Mouse (Mus musculus) hindbrain, embryonic 10.5 days (tissue): ENCODE data around the gene Wiz. TPM values are rescaled to one million over a fixed set of nuclear protein-coding genes. Genes with fewer than 3 reads are reported as not detected.

ENCODE experiments used
- DNase-seq: peaks from one replicate; pipeline ENCODE4 v3.0.0-alpha.2; 2017; ENCODE audit warnings: low spot score
- H3K27ac ChIP-seq: fragments of 300-500 bp; sonication (generic); 2 replicates; pipeline ENCODE4 v1.5.1; 2016; ENCODE audit warnings: mild to moderate bottlenecking, moderate library complexity
- H3K27me3 ChIP-seq: fragments of 300-500 bp; sonication (generic); 2 replicates; pipeline ENCODE4 v1.6.1; 2016; ENCODE audit warnings: mild to moderate bottlenecking; ENCODE audit not compliant: poor library complexity, insufficient read depth, severe bottlenecking
- H3K36me3 ChIP-seq: fragments of 300-500 bp; sonication (generic); 2 replicates; pipeline ENCODE4 v1.6.1; 2016; ENCODE audit warnings: mild to moderate bottlenecking, moderate library complexity
- H3K4me1 ChIP-seq: fragments of 300-500 bp; sonication (generic); replicated peaks from 2 replicates; pipeline ENCODE4 v1.6.1; 2016; ENCODE audit warnings: mild to moderate bottlenecking
- H3K4me3 ChIP-seq: fragments of 300-500 bp; sonication (generic); 2 replicates; pipeline ENCODE4 v1.5.1; 2016; ENCODE audit warnings: mild to moderate bottlenecking, moderate library complexity
- H3K9me3 ChIP-seq: fragments of 300-500 bp; sonication (generic); 2 replicates; pipeline ENCODE4 v1.6.1; 2016; ENCODE audit warnings: mild to moderate bottlenecking, moderate library complexity
- WGBS: fragments of 180-500 bp; shearing (Covaris S2); methylation state at CpG from one replicate; pipeline ENCODE4 v1.1.7; 2016; 5-methylcytosine and 5-hydroxymethylcytosine counted together
- polyA plus RNA-seq: library from polyadenylated mRNA; unstranded; fragments of >200 nt; fragmentation: Nextera tagmentation; extraction: Ambion mirVana; gene quantifications from 2 replicates; pipeline ENCODE4 v1.2.1, GENCODE M21; 2016

Gene Wiz
- polyA plus RNA-seq, 1 experiment from 2014 or later = 34.7 TPM

DNA sequence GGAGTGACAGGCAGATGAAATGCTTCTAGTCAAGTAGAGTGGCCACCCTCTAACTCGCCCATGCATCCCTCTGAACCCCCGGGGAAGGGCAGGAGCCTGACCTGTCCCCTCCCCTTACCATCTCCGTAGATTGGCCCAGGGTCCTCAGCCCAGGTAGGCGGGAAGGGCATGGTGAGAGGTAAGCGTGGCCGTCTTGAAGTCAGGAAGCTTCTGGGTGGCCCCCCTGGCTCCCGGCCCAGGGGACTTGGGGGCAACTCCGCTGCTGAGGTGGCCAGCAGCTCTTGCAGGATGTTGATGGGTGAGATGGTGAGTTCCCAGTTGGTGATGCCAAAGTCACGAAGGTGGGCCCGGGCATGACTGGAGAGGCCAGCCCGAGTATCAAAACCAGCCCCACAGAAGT, 21.5 kb downstream of the Wiz start:
- WGBS = 88% methylated on average over 11 of the region's 11 CpGs
- no peak overlapping the region for H3K27ac ChIP-seq
- DNase-seq = no peak
- no peaks in the 10 kb centered on the region for H3K27me3 ChIP-seq
- peaks cover 7% of the 10 kb centered on the region for H3K36me3 ChIP-seq
- H3K4me1 ChIP-seq = peaks cover 32% of the 10 kb centered on the region
- H3K9me3 ChIP-seq = no peaks in the 10 kb centered on the region
- H3K4me3 ChIP-seq = no peak overlapping the region

DNA sequence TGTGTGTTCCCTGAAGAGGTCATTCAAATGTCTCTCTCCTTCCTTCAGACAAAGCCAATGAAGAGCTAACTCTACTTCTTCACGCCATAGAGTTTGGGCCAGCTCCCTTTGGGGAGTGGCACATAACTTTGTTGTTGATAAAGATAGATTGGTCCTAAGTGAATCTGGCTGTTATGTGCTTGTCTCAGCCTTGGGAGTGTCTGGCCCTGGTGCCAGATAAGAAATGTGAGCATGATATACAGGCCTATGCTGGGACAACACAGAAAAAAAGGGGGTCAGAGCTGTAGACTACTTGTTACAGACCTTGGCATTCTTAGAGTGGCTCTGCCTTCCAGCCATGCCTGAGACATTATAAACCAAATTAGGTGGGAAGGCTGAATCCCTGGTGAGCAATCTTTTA, 23.9 kb downstream of the Wiz start:
- H3K27ac ChIP-seq = no peak overlapping the region
- peaks cover 47% of the 10 kb centered on the region for H3K4me1 ChIP-seq
- H3K27me3 ChIP-seq = no peaks in the 10 kb centered on the region
- no peaks in the 10 kb centered on the region for H3K9me3 ChIP-seq
- no peak for DNase-seq
- peaks cover 32% of the 10 kb centered on the region for H3K36me3 ChIP-seq
- H3K4me3 ChIP-seq = peak overlapping the region; percentile 99; the same call in 1 of the 2 replicates
- WGBS = 84% methylated on average over 1 of the region's 1 CpGs

DNA sequence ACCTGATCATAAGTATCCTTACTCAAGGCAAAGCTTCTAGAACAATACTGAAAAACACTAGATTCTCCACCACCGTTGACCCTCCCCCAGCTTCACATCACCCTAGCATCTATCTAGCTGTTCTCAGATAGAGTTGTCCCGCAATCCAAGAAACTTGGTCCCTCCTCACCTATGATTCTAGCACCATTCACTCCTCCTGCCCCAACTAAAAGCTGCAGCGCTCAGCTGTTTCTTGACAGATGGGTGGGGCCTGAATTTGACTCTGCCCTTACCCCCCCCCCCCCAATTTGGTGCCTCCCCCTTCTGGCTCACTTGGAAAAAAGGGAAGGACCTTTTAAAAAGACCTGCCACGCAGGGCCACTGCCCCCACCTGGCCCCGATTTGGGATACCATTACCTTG, 24.4 kb downstream of the Wiz start:
- Histone ChIP-seq H3K4me1 (peaks cover 47% of the 10 kb centered on the region), H3K36me3 (peaks cover 36% of the 10 kb centered on the region), H3K27me3 (no peaks in the 10 kb centered on the region), H3K4me3 (peak overlapping the region; percentile 99), H3K9me3 (no peaks in the 10 kb centered on the region), H3K27ac (peak overlapping the region; percentile 98)
- WGBS = 63% methylated on average over 5 of the region's 5 CpGs
- DNase-seq = no peak

DNA sequence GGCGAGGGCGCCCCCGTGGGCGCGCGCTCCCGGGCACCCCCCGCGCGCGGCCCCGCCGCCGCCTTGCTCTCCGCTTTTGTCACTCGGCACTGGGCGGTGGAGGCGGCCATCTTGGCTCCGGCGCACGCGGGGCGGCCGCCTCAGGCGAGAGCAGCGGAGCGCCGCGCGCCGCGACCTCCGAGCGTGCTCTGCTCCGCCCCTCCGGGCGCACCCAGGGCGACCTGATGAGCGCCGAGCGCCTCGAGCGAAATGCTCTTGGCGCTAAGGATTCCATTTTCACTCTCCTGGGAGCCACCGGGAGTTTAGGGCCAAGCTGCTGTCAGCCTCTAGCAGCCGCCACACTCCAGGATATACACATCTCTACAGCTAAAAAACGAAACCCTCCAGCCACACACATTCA, 24.9 kb downstream of the Wiz start:
- DNase-seq = peak; percentile 92
- Histone ChIP-seq H3K9me3 (no peaks in the 10 kb centered on the region), H3K4me1 (peaks cover 47% of the 10 kb centered on the region), H3K4me3 (peak overlapping the region; percentile 99), H3K27ac (peak overlapping the region; percentile 98), H3K36me3 (peaks cover 41% of the 10 kb centered on the region), H3K27me3 (no peaks in the 10 kb centered on the region)
- under 1% methylated on average over 37 of the region's 47 CpGs for WGBS

DNA sequence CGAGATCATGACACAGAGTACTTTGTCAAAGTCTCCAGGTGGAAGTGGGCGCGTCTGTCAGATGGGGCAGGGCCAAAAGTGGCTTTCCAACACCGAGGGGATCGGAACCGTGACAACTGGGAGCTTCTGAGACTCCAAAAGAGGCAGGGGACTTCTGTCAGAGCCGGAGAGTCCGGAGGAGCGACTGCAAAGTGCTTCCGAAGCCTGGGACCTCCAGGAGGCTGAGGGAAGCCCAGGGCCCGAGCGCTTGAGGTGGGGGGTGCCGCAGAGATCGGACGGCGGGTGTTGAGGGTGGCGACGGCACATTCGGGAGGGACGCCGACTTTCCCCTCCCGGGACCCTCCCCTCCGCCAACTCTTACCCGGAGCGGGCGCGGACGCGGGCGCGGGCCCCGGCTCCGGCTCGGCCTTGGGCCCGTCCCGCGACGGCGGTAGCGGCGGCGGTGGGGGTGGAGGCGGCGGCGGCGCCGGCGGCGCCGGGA, 25.4 kb downstream of the Wiz start:
- peaks cover 42% of the 10 kb centered on the region for H3K4me1 ChIP-seq
- H3K4me3 ChIP-seq = peak overlapping the region; percentile 99
- no peaks in the 10 kb centered on the region for H3K9me3 ChIP-seq
- H3K27ac ChIP-seq = peak overlapping the region; percentile 98
- no peaks in the 10 kb centered on the region for H3K27me3 ChIP-seq
- peaks cover 46% of the 10 kb centered on the region for H3K36me3 ChIP-seq
- DNase-seq = no peak
- under 1% methylated on average over 33 of the region's 50 CpGs for WGBS

DNA sequence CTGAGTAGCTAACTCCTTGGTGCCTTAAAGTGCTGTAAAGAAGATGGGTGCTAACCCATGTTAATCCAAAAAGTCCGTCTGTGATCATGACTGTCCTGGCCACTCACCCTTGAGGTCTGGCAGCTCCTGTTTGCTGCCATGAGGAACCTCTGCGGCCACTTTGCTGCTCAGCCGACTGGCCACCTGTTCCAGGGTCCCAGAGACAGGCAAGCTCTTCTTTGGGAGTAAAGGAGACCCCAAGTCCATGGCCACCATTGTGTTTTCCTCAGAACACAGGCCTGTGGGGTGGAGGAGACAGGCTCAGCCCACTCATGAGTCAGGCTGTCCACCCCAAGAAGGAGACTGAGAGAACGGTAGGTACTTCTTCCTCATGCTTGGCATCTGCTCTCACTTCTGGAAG, 26.6 kb downstream of the Wiz start:
- H3K27me3 ChIP-seq = no peaks in the 10 kb centered on the region
- peak overlapping the region; percentile 41; the same call in 1 of the 2 replicates for H3K27ac ChIP-seq
- no peaks in the 10 kb centered on the region for H3K9me3 ChIP-seq
- H3K4me1 ChIP-seq = peaks cover 35% of the 10 kb centered on the region
- 86% methylated on average over 4 of the region's 4 CpGs for WGBS
- peak overlapping the region; percentile 99 for H3K4me3 ChIP-seq
- DNase-seq = no peak
- peaks cover 56% of the 10 kb centered on the region for H3K36me3 ChIP-seq

DNA sequence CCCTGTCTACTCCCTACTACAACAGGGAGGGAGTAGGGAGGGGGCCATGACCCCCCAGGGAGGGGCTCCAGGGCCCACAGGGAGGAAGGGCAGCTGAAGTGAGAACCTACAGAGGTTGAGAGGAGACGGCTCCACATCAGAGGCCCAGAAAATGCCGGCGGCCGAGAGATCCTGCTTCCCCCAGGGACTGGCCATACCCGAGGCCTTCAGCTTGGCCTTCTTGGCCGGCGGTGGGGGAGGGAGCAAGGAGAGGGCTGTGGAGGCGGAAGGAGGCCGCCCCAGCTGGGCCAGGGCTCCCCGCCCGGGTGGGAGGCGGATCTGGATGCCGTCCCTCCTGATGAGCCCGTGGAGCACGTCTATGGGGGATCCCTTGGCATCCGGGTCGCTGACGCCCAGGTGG, 29.3 kb downstream of the Wiz start:
- DNase-seq = no peak
- H3K27me3 ChIP-seq = no peaks in the 10 kb centered on the region
- H3K9me3 ChIP-seq = no peaks in the 10 kb centered on the region
- peaks cover 30% of the 10 kb centered on the region for H3K4me1 ChIP-seq
- 88% methylated on average over 18 of the region's 18 CpGs for WGBS
- H3K36me3 ChIP-seq = peaks cover 81% of the 10 kb centered on the region
- no peak overlapping the region for H3K4me3 ChIP-seq
- H3K27ac ChIP-seq = 0 out of 2 replicates have a peak overlapping the region, but pooled peaks have one; percentile 12

DNA sequence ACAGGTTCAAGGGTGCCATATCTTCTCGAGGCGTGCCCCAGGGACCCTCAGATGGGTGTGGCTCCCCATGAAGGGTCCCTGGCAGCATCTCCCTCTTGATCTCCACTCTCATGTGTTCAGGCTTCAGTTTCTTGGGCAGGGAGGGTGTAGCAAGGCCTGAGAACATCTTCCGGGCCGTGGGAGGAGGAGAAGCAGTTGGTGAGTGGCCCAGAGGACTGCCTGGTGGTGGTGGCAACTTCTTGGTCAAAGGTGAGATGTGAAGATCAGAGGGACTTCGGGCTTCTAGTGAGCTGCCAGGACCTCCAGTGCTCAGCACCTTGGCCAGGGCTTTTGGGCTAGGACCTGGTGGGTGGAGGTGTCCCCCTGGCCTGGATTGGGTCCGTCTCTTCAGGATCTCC, 30.3 kb downstream of the Wiz start:
- no peaks in the 10 kb centered on the region for H3K9me3 ChIP-seq
- H3K4me1 ChIP-seq = peaks cover 30% of the 10 kb centered on the region
- H3K27ac ChIP-seq = no peak overlapping the region
- no peaks in the 10 kb centered on the region for H3K27me3 ChIP-seq
- DNase-seq = no peak
- WGBS = 96% methylated on average over 6 of the region's 6 CpGs
- H3K36me3 ChIP-seq = peaks cover 91% of the 10 kb centered on the region
- no peak overlapping the region for H3K4me3 ChIP-seq

DNA sequence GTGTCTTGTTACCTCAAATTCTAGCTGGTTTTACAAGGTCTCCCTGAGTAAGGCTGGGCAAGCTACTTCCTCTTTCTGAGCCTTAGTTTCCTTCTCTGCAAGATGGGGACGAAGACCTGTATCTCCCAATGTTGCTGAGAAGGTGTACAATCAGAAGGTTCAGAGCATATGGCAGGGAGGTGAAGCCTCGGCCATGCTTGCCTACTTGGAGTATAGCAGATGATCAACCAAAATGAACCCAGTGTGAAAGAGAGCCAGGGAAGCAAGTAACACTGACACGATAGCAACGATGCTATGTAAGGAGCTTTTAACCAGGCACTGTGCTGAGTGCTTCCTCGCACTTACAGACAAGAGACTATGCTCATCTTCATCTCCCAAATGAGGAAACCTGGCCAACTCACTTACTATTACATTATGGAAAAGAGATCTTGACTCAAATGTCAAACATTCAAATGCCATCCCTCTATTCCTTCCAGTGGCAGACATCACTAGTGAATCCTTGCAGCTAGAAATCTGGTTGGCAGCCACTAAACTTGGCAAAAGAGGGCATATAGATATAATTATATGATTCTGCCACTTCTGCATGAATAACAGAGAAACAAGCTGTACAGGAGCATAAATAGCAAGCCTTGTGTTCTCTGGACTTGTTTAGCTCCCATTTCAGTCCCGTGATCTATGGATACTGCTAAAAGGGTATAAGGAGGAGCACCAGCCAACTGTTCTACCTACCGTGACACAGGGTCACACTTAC, 30.9 kb downstream of the Wiz start:
- H3K36me3 ChIP-seq = peaks cover 97% of the 10 kb centered on the region
- 95% methylated on average over 7 of the region's 7 CpGs for WGBS
- no peak for DNase-seq
- H3K4me3 ChIP-seq = no peak overlapping the region
- no peaks in the 10 kb centered on the region for H3K9me3 ChIP-seq
- peaks cover 28% of the 10 kb centered on the region for H3K4me1 ChIP-seq
- no peak overlapping the region for H3K27ac ChIP-seq
- H3K27me3 ChIP-seq = no peaks in the 10 kb centered on the region

DNA sequence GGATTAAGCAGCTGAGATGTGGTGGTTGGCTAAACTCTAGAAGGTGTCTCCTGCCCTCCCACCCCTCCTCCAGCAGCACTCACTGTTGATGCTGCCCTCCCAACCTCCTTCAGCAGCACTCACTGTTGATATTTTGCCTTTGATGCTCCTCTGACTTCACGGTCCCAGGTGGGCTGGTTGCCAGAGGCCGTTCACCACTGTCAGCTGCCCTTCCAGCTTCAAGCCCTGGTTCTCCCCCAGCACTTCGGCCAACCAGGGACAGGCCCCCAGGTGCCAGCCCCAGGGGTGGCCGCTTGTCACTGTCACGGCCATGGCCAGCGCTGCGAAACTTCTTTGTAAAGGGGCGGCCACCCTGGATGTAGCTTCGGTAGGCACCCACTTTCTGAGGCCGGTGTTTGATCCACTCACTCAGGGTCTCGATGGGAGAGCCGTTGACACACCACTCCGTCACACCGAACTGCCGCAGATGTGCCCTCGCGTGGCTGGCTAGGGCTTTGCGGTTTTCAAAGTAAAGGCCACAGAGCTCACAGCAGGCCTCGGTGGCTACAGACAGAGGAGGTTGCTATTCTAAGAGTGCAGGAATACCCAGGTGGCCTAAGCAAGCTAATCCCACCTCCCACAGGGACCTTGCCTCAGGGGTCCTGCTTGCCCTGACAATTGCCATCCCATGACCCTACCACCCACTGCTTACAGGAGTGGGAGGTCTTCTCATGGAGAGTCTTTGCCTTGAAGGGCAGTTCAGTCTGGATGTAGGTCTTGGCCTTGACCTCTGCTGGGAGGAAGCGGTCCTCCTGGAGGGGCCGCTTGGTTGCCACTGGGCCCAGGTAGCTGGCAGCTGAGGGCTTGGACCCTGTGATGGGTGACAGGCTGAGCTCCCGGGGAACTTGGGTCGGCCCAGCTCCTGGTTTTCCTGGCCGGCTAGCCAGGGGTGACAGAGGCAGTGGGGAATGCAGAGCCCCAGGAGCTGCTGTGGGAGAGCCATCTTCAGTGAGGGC, 32.2 kb downstream of the Wiz start:
- no peaks in the 10 kb centered on the region for H3K27me3 ChIP-seq
- H3K36me3 ChIP-seq = peaks cover 94% of the 10 kb centered on the region
- 83% methylated on average over 24 of the region's 24 CpGs for WGBS
- no peak overlapping the region for H3K27ac ChIP-seq
- no peak for DNase-seq
- H3K4me1 ChIP-seq = peaks cover 15% of the 10 kb centered on the region
- no peaks in the 10 kb centered on the region for H3K9me3 ChIP-seq
- H3K4me3 ChIP-seq = no peak overlapping the region

DNA sequence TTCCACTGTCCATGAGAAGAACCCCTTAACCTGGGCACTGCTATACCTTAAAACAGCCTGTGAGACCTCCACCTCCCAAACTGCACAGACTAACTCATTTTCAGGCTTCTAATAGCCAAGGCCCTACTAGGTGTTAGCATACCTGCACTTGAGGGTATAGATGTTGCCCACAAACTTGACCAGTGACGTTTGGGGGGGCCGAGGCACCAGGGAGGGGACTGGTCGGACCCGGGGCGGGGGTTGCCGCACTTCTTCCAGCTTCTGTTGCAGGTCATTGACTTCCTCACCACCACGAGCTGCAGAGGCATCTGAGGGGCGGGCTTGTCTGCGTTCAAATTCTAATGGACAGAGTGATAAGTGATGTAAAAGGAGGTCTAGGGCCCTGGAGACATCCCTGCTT, 33.0 kb downstream of the Wiz start:
- no peak for DNase-seq
- 89% methylated on average over 9 of the region's 9 CpGs for WGBS
- H3K36me3 ChIP-seq = peaks cover 86% of the 10 kb centered on the region
- H3K27me3 ChIP-seq = no peaks in the 10 kb centered on the region
- H3K9me3 ChIP-seq = no peaks in the 10 kb centered on the region
- H3K27ac ChIP-seq = no peak overlapping the region
- H3K4me1 ChIP-seq = peaks cover 8% of the 10 kb centered on the region
- H3K4me3 ChIP-seq = no peak overlapping the region

DNA sequence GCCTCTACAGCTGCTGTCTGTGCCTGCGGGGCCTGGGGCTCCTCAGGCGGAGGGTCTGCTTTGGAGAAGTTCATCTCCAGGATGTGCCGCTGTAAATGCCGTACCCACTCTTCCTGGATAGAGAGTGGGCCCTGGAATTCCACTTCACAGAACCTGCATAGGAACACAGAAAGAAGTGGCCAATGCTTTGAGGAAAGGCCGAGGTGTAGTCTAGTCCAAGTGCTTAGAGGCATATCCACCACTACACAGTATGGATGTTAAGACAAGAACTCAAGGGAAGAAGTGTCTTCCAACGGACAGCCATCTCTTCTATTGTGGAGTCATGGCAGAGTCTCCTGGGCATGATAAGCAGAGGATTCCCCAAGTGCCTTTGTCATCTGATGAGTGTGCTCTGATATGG, 34.2 kb downstream of the Wiz start:
- WGBS = 92% methylated on average over 6 of the region's 6 CpGs
- H3K9me3 ChIP-seq = no peaks in the 10 kb centered on the region
- H3K4me3 ChIP-seq = no peak overlapping the region
- no peak for DNase-seq
- peaks cover 13% of the 10 kb centered on the region for H3K4me1 ChIP-seq
- no peak overlapping the region for H3K27ac ChIP-seq
- peaks cover 73% of the 10 kb centered on the region for H3K36me3 ChIP-seq
- H3K27me3 ChIP-seq = no peaks in the 10 kb centered on the region

DNA sequence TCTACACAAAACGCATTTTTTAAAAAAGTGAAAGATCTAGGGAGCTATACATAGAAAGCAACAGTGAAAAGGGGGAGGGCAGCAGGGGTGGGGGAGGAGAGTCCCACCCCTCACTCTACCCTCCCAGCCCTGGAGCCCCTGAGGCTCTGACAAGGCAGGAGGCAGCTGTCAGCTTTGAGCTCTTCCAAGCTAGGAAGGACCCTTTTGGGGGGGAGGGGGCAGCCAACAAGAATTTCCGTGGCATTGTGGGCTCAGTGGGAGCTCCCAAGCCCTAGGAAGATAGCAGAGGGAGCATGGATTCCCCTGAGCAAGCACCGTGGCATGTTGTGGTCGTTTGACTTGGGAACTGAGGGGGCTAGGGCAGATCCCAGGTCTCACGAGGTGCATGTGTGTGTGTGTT, 35.0 kb downstream of the Wiz start:
- Histone ChIP-seq H3K27me3 (no peaks in the 10 kb centered on the region), H3K4me1 (peaks cover 21% of the 10 kb centered on the region), H3K9me3 (no peaks in the 10 kb centered on the region), H3K27ac (no peak overlapping the region), H3K4me3 (no peak overlapping the region), H3K36me3 (peaks cover 65% of the 10 kb centered on the region)
- WGBS = 49% methylated on average over 5 of the region's 5 CpGs
- no peak for DNase-seq
